Mouse (Mus musculus): Measurements from ENCODE around the gene Ptges2. TPM values are rescaled to one million over a fixed set of nuclear protein-coding genes. Genes with fewer than 3 reads are reported as not detected.

The Ptges2 gene
- polyA plus RNA-seq, 1 experiment = 15.0 TPM

DNA sequence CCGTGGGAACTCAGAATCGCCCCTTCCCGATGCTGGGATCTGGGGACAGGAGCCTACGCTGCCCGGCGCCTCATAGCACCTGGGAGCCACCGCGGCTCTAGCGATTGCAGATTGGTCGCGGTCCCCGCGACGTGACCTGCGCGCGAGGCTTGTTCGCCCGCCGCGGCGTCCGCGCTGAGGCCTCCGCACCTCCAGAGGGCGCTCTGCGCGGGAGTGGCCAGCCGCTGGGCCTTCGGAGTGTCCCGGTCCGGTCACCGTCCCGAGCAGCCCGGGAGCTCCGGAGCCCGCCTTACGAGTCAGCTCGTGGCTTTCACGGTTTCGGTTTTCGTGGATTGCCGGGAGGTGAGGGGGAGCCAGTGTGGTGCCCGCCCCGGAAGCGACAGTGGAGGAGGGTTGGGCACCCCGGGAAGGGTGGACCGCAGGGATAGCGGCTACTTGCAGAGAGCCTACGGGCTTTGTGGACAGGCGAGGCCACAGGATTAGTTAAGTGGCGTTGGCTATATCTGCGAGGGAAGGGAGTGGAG is 32.8 kb upstream of the Ptges2 start:
- WGBS = under 1% methylated on average over 53 of the region's 53 CpGs
- TF ChIP-seq CTCF (IDR thresholded peaks at IDR 0.05; ENCODE audit: control insufficient read depth, insufficient read depth, low read length) (peak; percentile 88), POLR2A (IDR thresholded peaks at IDR 0.05; ENCODE audit: borderline replicate concordance, control insufficient read depth, low read depth, low read length) (peak; percentile 69; the same call in 1 of the 2 replicates)
- H3K4me1 ChIP-seq (ENCODE audit: control insufficient read depth, insufficient read depth, low read length) = no peaks in the 10 kb centered on the region; the same call in 1 of the 2 replicates
- peak overlapping the region; percentile 83 for H3K4me3 ChIP-seq (replicated peaks; ENCODE audit: control insufficient read depth, low read depth, low read length)
- peak overlapping the region; percentile 92 for H3K27ac ChIP-seq (ENCODE audit: control insufficient read depth, insufficient read depth, low read depth, low read length, poor library complexity)

DNA sequence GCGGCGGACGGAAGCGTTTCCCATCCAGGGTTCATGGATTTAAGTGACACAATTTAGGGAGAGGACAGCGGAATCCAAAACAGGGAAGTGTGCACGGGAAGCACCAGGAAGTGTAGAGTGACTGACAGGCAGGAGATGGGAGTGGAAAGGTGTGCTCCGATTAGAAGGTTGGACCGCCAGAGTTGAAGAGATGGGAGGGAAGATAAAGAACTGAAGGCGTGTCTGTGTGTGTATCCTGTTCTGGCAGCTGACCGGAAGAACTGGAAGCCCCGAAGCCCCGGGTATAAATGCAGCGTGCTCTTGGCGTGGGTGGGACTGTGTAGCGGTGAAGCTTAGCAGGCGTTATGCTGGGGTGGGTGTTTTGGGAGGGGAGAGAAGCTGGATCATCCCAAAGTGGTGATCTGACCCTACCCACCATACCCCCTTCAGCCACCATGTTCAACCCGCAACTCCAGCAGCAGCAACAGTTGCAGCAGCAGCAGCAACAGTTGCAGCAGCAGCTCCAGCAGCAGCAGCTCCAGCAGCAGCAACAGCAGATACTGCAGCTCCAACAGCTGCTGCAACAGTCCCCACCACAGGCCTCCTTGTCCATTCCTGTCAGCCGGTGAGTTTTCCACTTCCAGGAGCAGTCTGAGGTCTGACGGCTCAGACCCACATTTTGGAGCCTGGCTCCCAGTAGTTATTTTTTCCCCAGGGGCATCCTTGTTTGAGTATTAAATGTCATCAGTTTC is 32.2 kb upstream of the Ptges2 start:
- H3K27ac ChIP-seq (ENCODE audit: control insufficient read depth, insufficient read depth, low read depth, low read length, poor library complexity) = peak overlapping the region; percentile 92
- no peak for TF ChIP-seq POLR2A (IDR thresholded peaks at IDR 0.05; ENCODE audit: borderline replicate concordance, control insufficient read depth, low read depth, low read length)
- no peak for TF ChIP-seq CTCF (IDR thresholded peaks at IDR 0.05; ENCODE audit: control insufficient read depth, insufficient read depth, low read length)
- 7% methylated on average over 19 of the region's 19 CpGs for WGBS

DNA sequence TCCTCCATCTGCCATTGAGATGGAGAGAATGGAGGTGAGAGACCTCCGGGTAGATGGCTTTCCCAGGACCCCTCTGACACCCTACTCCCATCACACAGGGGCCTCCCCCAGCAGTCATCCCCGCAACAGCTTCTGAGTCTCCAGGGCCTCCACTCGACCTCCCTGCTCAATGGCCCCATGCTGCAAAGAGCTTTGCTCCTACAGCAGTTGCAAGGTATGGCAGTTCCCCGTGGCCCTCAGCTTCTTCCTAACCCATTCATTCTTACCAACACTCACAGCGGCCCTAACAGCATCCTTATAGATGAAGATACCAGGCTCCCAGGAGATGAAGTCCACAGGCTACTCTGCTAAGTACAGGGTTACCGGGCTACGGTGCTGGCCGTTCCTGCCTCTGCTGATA is 31.6 kb upstream of the Ptges2 start:
- TF ChIP-seq POLR2A (IDR thresholded peaks at IDR 0.05; ENCODE audit: borderline replicate concordance, control insufficient read depth, low read depth, low read length) (no peak), CTCF (IDR thresholded peaks at IDR 0.05; ENCODE audit: control insufficient read depth, insufficient read depth, low read length) (no peak)
- Histone ChIP-seq H3K27ac (ENCODE audit: control insufficient read depth, insufficient read depth, low read depth, low read length, poor library complexity) (no peak overlapping the region), H3K4me1 (ENCODE audit: control insufficient read depth, insufficient read depth, low read length) (no peaks in the 10 kb centered on the region; the same call in 1 of the 2 replicates), H3K4me3 (replicated peaks; ENCODE audit: control insufficient read depth, low read depth, low read length) (no peak overlapping the region)
- WGBS = 72% methylated on average over 8 of the region's 8 CpGs

More for the DNA sequence above, 32.2 kb upstream of the Ptges2 start:
- H3K4me3 ChIP-seq (replicated peaks; ENCODE audit: control insufficient read depth, low read depth, low read length) = peak overlapping the region; percentile 83
- no peaks in the 10 kb centered on the region; the same call in 1 of the 2 replicates for H3K4me1 ChIP-seq (ENCODE audit: control insufficient read depth, insufficient read depth, low read length)

DNA sequence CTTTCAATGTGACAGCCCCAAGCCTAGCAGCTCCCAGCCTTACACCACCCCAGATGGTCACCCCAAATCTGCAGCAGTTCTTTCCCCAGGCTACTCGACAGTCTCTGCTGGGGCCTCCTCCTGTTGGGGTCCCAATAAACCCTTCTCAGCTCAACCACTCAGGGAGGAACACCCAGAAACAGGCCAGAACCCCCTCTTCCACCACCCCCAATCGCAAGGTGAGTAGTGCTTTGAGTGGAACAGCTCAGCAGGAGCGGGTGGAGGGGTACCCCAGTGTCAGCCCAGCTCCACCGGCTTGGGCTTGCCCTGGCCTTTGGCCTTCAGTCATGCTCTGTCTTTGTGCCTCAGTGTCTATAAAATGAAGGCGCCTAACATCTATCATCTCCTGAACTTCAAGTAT is 28.4 kb upstream of the Ptges2 start:
- Histone ChIP-seq H3K4me1 (ENCODE audit: control insufficient read depth, insufficient read depth, low read length) (no peaks in the 10 kb centered on the region), H3K4me3 (replicated peaks; ENCODE audit: control insufficient read depth, low read depth, low read length) (no peak overlapping the region), H3K27ac (ENCODE audit: control insufficient read depth, insufficient read depth, low read depth, low read length, poor library complexity) (no peak overlapping the region)
- WGBS = 88% methylated on average over 5 of the region's 5 CpGs
- TF ChIP-seq CTCF (IDR thresholded peaks at IDR 0.05; ENCODE audit: control insufficient read depth, insufficient read depth, low read length) (no peak), POLR2A (IDR thresholded peaks at IDR 0.05; ENCODE audit: borderline replicate concordance, control insufficient read depth, low read depth, low read length) (no peak)

DNA sequence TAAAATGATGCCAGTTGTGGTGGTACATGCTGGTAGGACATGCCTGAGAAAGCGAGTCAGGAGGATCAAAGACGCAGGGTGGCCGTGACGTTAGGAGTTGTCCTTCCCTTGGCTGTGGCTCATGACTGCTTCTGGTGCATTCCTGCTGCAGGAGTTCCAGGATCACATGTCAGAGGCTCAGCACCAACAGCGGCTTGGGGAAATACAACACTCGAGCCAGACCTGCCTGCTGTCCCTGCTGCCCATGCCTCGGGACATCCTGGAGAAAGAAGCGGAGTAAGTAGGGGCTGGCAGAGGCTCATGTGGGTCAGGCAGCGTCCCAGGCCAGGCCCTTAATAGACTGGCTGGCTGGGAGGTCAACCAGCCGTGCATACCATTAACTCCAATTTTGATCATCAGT is 21.5 kb upstream of the Ptges2 start:
- Histone ChIP-seq H3K27ac (ENCODE audit: control insufficient read depth, insufficient read depth, low read depth, low read length, poor library complexity) (no peak overlapping the region), H3K4me3 (replicated peaks; ENCODE audit: control insufficient read depth, low read depth, low read length) (no peak overlapping the region), H3K4me1 (ENCODE audit: control insufficient read depth, insufficient read depth, low read length) (no peaks in the 10 kb centered on the region)
- WGBS = 91% methylated on average over 10 of the region's 10 CpGs
- TF ChIP-seq POLR2A (IDR thresholded peaks at IDR 0.05; ENCODE audit: borderline replicate concordance, control insufficient read depth, low read depth, low read length) (no peak), CTCF (IDR thresholded peaks at IDR 0.05; ENCODE audit: control insufficient read depth, insufficient read depth, low read length) (no peak)

DNA sequence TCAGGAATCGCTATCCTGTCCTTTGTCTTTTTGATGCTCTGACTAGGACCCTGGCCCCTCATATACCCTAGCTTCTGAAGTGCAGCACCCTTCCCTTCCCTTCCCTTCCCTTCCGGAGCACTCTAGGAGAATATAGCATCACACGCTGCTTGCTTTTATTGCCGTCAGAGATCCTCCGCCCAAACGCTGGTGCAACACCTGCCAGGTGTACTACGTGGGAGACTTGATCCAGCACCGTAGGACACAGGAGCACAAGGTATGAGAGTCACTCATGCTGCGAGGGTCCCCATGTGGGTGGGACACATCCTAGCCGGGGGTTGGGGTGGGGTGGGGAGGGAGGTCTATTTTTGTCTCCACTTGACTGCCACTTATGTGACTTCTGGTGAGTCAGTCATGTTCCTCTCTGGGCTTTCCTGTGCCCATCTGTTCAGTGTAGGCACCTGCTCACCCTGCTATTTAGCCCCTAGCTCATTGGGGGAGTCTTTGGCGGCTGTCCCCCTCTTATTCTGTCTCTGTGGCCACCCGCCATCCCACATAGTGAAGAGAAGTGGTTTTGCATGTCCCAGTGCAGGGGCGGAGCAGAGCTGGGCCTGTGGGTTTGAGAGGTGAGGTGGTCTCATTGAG is 20.3 kb upstream of the Ptges2 start:
- WGBS = 85% methylated on average over 13 of the region's 13 CpGs
- Histone ChIP-seq H3K4me1 (ENCODE audit: control insufficient read depth, insufficient read depth, low read length) (peaks cover under 1% of the 10 kb centered on the region; the same call in 1 of the 2 replicates), H3K27ac (ENCODE audit: control insufficient read depth, insufficient read depth, low read depth, low read length, poor library complexity) (no peak overlapping the region), H3K4me3 (replicated peaks; ENCODE audit: control insufficient read depth, low read depth, low read length) (no peak overlapping the region)
- no peak for TF ChIP-seq POLR2A (IDR thresholded peaks at IDR 0.05; ENCODE audit: borderline replicate concordance, control insufficient read depth, low read depth, low read length)
- TF ChIP-seq CTCF (IDR thresholded peaks at IDR 0.05; ENCODE audit: control insufficient read depth, insufficient read depth, low read length) = no peak

DNA sequence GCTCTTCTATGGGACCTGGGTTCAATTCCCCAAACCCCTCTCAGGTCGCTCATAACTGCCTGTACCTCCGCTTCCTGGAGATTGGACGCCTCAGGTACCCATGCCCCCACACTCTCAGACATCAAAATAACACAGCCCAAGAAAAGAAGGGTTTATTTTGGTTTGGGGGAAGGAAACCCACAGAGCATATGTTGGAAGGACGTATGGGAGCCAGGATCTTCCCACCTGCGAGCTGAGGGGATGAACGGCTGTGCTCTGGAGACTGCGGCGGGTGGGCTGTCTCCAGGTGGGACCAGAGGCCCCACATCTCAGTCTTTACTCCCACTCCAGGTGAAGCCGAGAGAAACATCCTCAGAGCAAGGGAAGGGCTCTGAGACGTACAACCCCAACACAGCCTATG is 18.7 kb upstream of the Ptges2 start:
- H3K4me1 ChIP-seq (ENCODE audit: control insufficient read depth, insufficient read depth, low read length) = peaks cover 4% of the 10 kb centered on the region
- WGBS = 90% methylated on average over 10 of the region's 10 CpGs
- no peak overlapping the region for H3K27ac ChIP-seq (ENCODE audit: control insufficient read depth, insufficient read depth, low read depth, low read length, poor library complexity)
- no peak overlapping the region for H3K4me3 ChIP-seq (replicated peaks; ENCODE audit: control insufficient read depth, low read depth, low read length)
- TF ChIP-seq CTCF (IDR thresholded peaks at IDR 0.05; ENCODE audit: control insufficient read depth, insufficient read depth, low read length) (no peak), POLR2A (IDR thresholded peaks at IDR 0.05; ENCODE audit: borderline replicate concordance, control insufficient read depth, low read depth, low read length) (no peak)

DNA sequence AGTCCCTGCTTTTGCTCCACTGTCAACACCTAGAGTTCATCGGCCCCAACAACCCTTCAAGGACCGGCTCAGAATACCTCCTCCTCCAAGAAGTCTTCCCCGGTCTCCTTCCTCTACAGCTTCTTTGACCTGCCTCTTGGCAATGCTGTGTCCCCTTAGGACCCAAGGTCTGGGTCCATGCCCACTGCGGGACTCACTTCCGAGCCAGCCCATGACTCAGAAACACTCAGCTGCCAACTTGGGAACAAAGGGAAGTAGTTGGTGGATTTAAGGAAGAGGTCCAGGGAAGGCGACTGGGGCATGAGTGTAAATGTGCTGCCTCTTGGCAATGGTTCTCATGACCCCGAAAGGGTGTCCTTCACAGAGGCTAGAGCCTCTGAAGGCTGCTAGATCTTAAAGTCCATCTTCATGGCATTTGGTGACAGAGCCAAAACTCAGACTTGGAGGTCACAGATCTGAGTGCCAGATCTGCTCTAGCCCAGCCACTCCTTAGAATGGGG is 15.6 kb upstream of the Ptges2 start:
- H3K4me1 ChIP-seq (ENCODE audit: control insufficient read depth, insufficient read depth, low read length) = peaks cover 4% of the 10 kb centered on the region
- H3K27ac ChIP-seq (ENCODE audit: control insufficient read depth, insufficient read depth, low read depth, low read length, poor library complexity) = no peak overlapping the region
- 81% methylated on average over 7 of the region's 7 CpGs for WGBS
- H3K4me3 ChIP-seq (replicated peaks; ENCODE audit: control insufficient read depth, low read depth, low read length) = no peak overlapping the region
- TF ChIP-seq POLR2A (IDR thresholded peaks at IDR 0.05; ENCODE audit: borderline replicate concordance, control insufficient read depth, low read depth, low read length) = no peak
- no peak for TF ChIP-seq CTCF (IDR thresholded peaks at IDR 0.05; ENCODE audit: control insufficient read depth, insufficient read depth, low read length)
